Mouse (Mus musculus): Measurements from ENCODE around the gene Sar1b. TPM values are rescaled to one million over a fixed set of nuclear protein-coding genes. Genes with fewer than 3 reads are reported as not detected.

Gene Sar1b
- total and polyA plus RNA-seq, 3 experiments: 104 to 124 TPM; not detected in 1

GRCm38 (mm10) chr11:51796272-51796671 lies 32.8 kb downstream of the Sar1b start:
- TF ChIP-seq ZC3H11A (IDR thresholded peaks at IDR 0.05; ENCODE audit: low read depth, low read length) (no peak), NELFE (IDR thresholded peaks at IDR 0.05; ENCODE audit: low read depth, low read length) (no peak), TAL1 (IDR thresholded peaks at IDR 0.05; ENCODE audit: low read length) (no peak)
- Histone ChIP-seq H3K4me1 (ENCODE audit: control insufficient read depth in 1 of 2, insufficient read depth in 2 of 2, low read length in 2 of 2) (0 out of 4 replicates have a peak, but pooled peaks cover 0 to 4% of the 10 kb centered on the region in 2 experiments), H3K27ac (ENCODE audit: control insufficient read depth, low read depth, low read length) (no peak overlapping the region), H3K9me3 (replicated peaks; ENCODE audit: insufficient read depth, low read length) (no peaks in the 10 kb centered on the region), H3K79me2 (ENCODE audit: control insufficient read depth, insufficient read depth, low read length, poor library complexity) (no peaks in the 10 kb centered on the region; the same call in 1 of the 2 replicates), H3K36me3 (ENCODE audit: control insufficient read depth in 1 of 2, insufficient read depth in 2 of 2, low read length in 2 of 2) (peaks cover 0 to 4% of the 10 kb centered on the region in 2 experiments; a peak in 3 of 4 replicates), H3K27me3 (ENCODE audit: control insufficient read depth in 1 of 2, insufficient read depth in 2 of 2, low read length in 2 of 2) (no peaks in the 10 kb centered on the region), H3K9ac (ENCODE audit: control insufficient read depth, low read depth, low read length, poor library complexity, severe bottlenecking) (no peak overlapping the region), H3K4me3 (ENCODE audit: control insufficient read depth in 1 of 2, insufficient read depth in 1 of 2, low read depth in 2 of 2, low read length in 2 of 2) (no peak overlapping the region)
- DNase-seq (ENCODE audit: low read depth, low spot score): no peak

- peak; percentile 75 for DNase-seq (ENCODE audit: low read depth, low spot score)
- Histone ChIP-seq H3K27me3 (ENCODE audit: control insufficient read depth in 1 of 2, insufficient read depth in 2 of 2, low read length in 2 of 2) (no peaks in the 10 kb centered on the region), H3K9me3 (replicated peaks; ENCODE audit: insufficient read depth, low read length) (no peaks in the 10 kb centered on the region), H3K4me3 (ENCODE audit: control insufficient read depth in 1 of 2, insufficient read depth in 1 of 2, low read depth in 2 of 2, low read length in 2 of 2) (peak overlapping the region; percentile 33 to 76), H3K9ac (ENCODE audit: control insufficient read depth, low read depth, low read length, poor library complexity, severe bottlenecking) (peak overlapping the region; percentile 47), H3K36me3 (ENCODE audit: control insufficient read depth in 1 of 2, insufficient read depth in 2 of 2, low read length in 2 of 2) (peaks cover 0 to 3% of the 10 kb centered on the region in 2 experiments; a peak in 1 of 4 replicates), H3K79me2 (ENCODE audit: control insufficient read depth, insufficient read depth, low read length, poor library complexity) (no peaks in the 10 kb centered on the region; the same call in 1 of the 2 replicates), H3K4me1 (ENCODE audit: control insufficient read depth in 1 of 2, insufficient read depth in 2 of 2, low read length in 2 of 2) (peaks cover 2 to 10% of the 10 kb centered on the region in 2 experiments; a peak in 3 of 4 replicates), H3K27ac (ENCODE audit: control insufficient read depth, low read depth, low read length) (peak overlapping the region; percentile 23; the same call in 1 of the 2 replicates)
- no peak for TF ChIP-seq CHD1 (IDR thresholded peaks at IDR 0.05; ENCODE audit: low read depth, low read length)
- peak; percentile 63 for TF ChIP-seq ZNF384 (IDR thresholded peaks at IDR 0.05; ENCODE audit: low read depth, low read length)
- TF ChIP-seq ETS1 (IDR thresholded peaks at IDR 0.05; ENCODE audit: low read depth, low read length): peak; percentile 42; the same call in 1 of the 2 replicates
Measured at GRCm38 (mm10) chr11:51800634-51801325, 37.3 kb downstream of the Sar1b start.

- Histone ChIP-seq H3K27me3 (ENCODE audit: control insufficient read depth in 1 of 2, insufficient read depth in 2 of 2, low read length in 2 of 2) (no peaks in the 10 kb centered on the region), H3K4me1 (ENCODE audit: control insufficient read depth in 1 of 2, insufficient read depth in 2 of 2, low read length in 2 of 2) (peaks cover 2 to 12% of the 10 kb centered on the region in 2 experiments; a peak in 3 of 4 replicates), H3K9ac (ENCODE audit: control insufficient read depth, low read depth, low read length, poor library complexity, severe bottlenecking) (peak overlapping the region; percentile 78), H3K36me3 (ENCODE audit: control insufficient read depth in 1 of 2, insufficient read depth in 2 of 2, low read length in 2 of 2) (peaks cover 0 to 3% of the 10 kb centered on the region in 2 experiments; a peak in 1 of 4 replicates), H3K4me3 (ENCODE audit: control insufficient read depth in 1 of 2, insufficient read depth in 1 of 2, low read depth in 2 of 2, low read length in 2 of 2) (peak overlapping the region; percentile 76 to 91), H3K9me3 (replicated peaks; ENCODE audit: insufficient read depth, low read length) (no peaks in the 10 kb centered on the region), H3K79me2 (ENCODE audit: control insufficient read depth, insufficient read depth, low read length, poor library complexity) (no peaks in the 10 kb centered on the region; the same call in 1 of the 2 replicates), H3K27ac (ENCODE audit: control insufficient read depth, low read depth, low read length) (peak overlapping the region; percentile 36)
- DNase-seq (ENCODE audit: low read depth, low spot score): peak; percentile 87
- TF ChIP-seq TCF12 (IDR thresholded peaks at IDR 0.05; ENCODE audit: low read depth, low read length): 0 out of 2 replicates have a peak, but pooled peaks have one; percentile 25
- peak; percentile 77 for TF ChIP-seq POLR2AphosphoS2 (IDR thresholded peaks at IDR 0.05; ENCODE audit: low read length)
- TF ChIP-seq MAFK (IDR thresholded peaks at IDR 0.05; ENCODE audit: borderline replicate concordance, low read depth, low read length): no peak
- 0 out of 2 replicates have a peak, but pooled peaks have one; percentile 12 for TF ChIP-seq ETS1 (IDR thresholded peaks at IDR 0.05; ENCODE audit: low read depth, low read length)
- TF ChIP-seq HCFC1 (IDR thresholded peaks at IDR 0.05; ENCODE audit: low read depth, low read length): peak; percentile 86
- peak; percentile 86 for TF ChIP-seq SIN3A (IDR thresholded peaks at IDR 0.05; ENCODE audit: low read length)
- peak; percentile 90 for TF ChIP-seq ELF1 (IDR thresholded peaks at IDR 0.05; ENCODE audit: low read depth, low read length)
- TF ChIP-seq UBTF (IDR thresholded peaks at IDR 0.05; ENCODE audit: borderline replicate concordance, insufficient read depth, low read depth, low read length): no peak
- no peak for TF ChIP-seq BHLHE40 (IDR thresholded peaks at IDR 0.05; ENCODE audit: borderline replicate concordance, low read depth, low read length)
- no peak for TF ChIP-seq JUND (IDR thresholded peaks at IDR 0.05; ENCODE audit: low read depth, low read length)
- TF ChIP-seq MAX (IDR thresholded peaks at IDR 0.05; ENCODE audit: low read length): peak; percentile 80
- no peak for TF ChIP-seq MYB (IDR thresholded peaks at IDR 0.05; ENCODE audit: low read depth, low read length)
- TF ChIP-seq MXI1 (IDR thresholded peaks at IDR 0.05; ENCODE audit: low read depth, low read length): peak; percentile 92
- peak; percentile 86 for TF ChIP-seq NELFE (IDR thresholded peaks at IDR 0.05; ENCODE audit: low read depth, low read length)
- TF ChIP-seq MAZ (IDR thresholded peaks at IDR 0.05; ENCODE audit: low read depth, low read length): no peak
- TF ChIP-seq E2F4 (IDR thresholded peaks at IDR 0.05; ENCODE audit: borderline replicate concordance, low read depth, low read length): no peak
- 0 out of 2 replicates have a peak, but pooled peaks have one; percentile 40 for TF ChIP-seq ZNF384 (IDR thresholded peaks at IDR 0.05; ENCODE audit: low read depth, low read length)
- peak; percentile 69 for TF ChIP-seq KAT2A (conservative IDR thresholded peaks at IDR 0.05; ENCODE audit: low read depth, low read length)
- TF ChIP-seq SMC3 (IDR thresholded peaks at IDR 0.05; ENCODE audit: low read depth, low read length): no peak
Measured at GRCm38 (mm10) chr11:51805221-51805981, 41.9 kb downstream of the Sar1b start.

Measured in MEL (cell line).